Mouse (Mus musculus): ENCODE data around the gene Tmem56.

Tmem56 gene

GRCm38 (mm10) chr3:121282998-121283397 lies at the start of gene Tmem56:
Gene Tmem56, minus strand, starts transcription at chr3:121283098.
- DNase-seq (ENCODE audit: low spot score in 2 of 2): no peak

- DNase-seq (ENCODE audit: low spot score in 2 of 2): peak; percentile 73 to 75
Observed at GRCm38 (mm10) chr3:121330244-121330646, 47.3 kb upstream of the Tmem56 start.

- DNase-seq (ENCODE audit: low spot score in 2 of 2): peak; percentile 35 to 42
Observed at GRCm38 (mm10) chr3:121329647-121330046, 46.7 kb upstream of the Tmem56 start.

- DNase-seq (ENCODE audit: low spot score in 2 of 2): no peak
Observed at GRCm38 (mm10) chr3:121327406-121327805, 44.5 kb upstream of the Tmem56 start.

- DNase-seq (ENCODE audit: low spot score in 2 of 2): no peak
Observed at GRCm38 (mm10) chr3:121323371-121323770, 40.5 kb upstream of the Tmem56 start.

GRCm38 (mm10) chr3:121320896-121321295 lies 38.0 kb upstream of the Tmem56 start:
- DNase-seq (ENCODE audit: low spot score in 2 of 2): no peak

- no peak for DNase-seq (ENCODE audit: low spot score in 2 of 2)
Observed at GRCm38 (mm10) chr3:121319906-121320305, 37.0 kb upstream of the Tmem56 start.

- DNase-seq (ENCODE audit: low spot score in 2 of 2): no peak
Observed at GRCm38 (mm10) chr3:121315498-121315897, 32.6 kb upstream of the Tmem56 start.

- DNase-seq (ENCODE audit: low spot score in 2 of 2): no peak
Observed at GRCm38 (mm10) chr3:121314149-121314548, 31.3 kb upstream of the Tmem56 start.

GRCm38 (mm10) chr3:121312979-121313378 lies 30.1 kb upstream of the Tmem56 start:
- DNase-seq (ENCODE audit: low spot score in 2 of 2): no peak

- DNase-seq (ENCODE audit: low spot score in 2 of 2): no peak
Observed at GRCm38 (mm10) chr3:121312426-121312825, 29.5 kb upstream of the Tmem56 start.

- peak in 1 of 2 experiments; percentile 13 for DNase-seq (ENCODE audit: low spot score in 2 of 2)
Observed at GRCm38 (mm10) chr3:121309896-121310714, 27.2 kb upstream of the Tmem56 start.

GRCm38 (mm10) chr3:121309429-121309828 lies 26.5 kb upstream of the Tmem56 start:
- no peak for DNase-seq (ENCODE audit: low spot score in 2 of 2)

- DNase-seq (ENCODE audit: low spot score in 2 of 2): no peak
Observed at GRCm38 (mm10) chr3:121308935-121309334, 26.0 kb upstream of the Tmem56 start.

GRCm38 (mm10) chr3:121307532-121308234 lies 24.8 kb upstream of the Tmem56 start:
- DNase-seq (ENCODE audit: low spot score in 2 of 2): peak; percentile 64 to 72

- DNase-seq (ENCODE audit: low spot score in 2 of 2): peak in 1 of 2 experiments; percentile 25
Observed at GRCm38 (mm10) chr3:121306641-121307040, 23.7 kb upstream of the Tmem56 start.

- no peak for DNase-seq (ENCODE audit: low spot score in 2 of 2)
Observed at GRCm38 (mm10) chr3:121294200-121294599, 11.3 kb upstream of the Tmem56 start.

GRCm38 (mm10) chr3:121291560-121292258 lies 8.8 kb upstream of the Tmem56 start, which contains the start of gene Alg14:
Gene Alg14, plus strand, starts transcription at chr3:121291773.
- peak; percentile 98 for DNase-seq (ENCODE audit: low spot score in 2 of 2)

GRCm38 (mm10) chr3:121291225-121291559 lies 8.3 kb upstream of the Tmem56 start:
- no peak for DNase-seq (ENCODE audit: low spot score in 2 of 2)

GRCm38 (mm10) chr3:121290681-121291080 lies 7.8 kb upstream of the Tmem56 start:
- DNase-seq (ENCODE audit: low spot score in 2 of 2): no peak

- DNase-seq (ENCODE audit: low spot score in 2 of 2): no peak
Observed at GRCm38 (mm10) chr3:121287151-121287550, 4.3 kb upstream of the Tmem56 start.

- no peak for DNase-seq (ENCODE audit: low spot score in 2 of 2)
Observed at GRCm38 (mm10) chr3:121285219-121285618, 2.3 kb upstream of the Tmem56 start.

Measured in spleen, postnatal 36 days (tissue).